ENCODE assay signal across 8 mouse cellular contexts in the genomic region with DNA sequence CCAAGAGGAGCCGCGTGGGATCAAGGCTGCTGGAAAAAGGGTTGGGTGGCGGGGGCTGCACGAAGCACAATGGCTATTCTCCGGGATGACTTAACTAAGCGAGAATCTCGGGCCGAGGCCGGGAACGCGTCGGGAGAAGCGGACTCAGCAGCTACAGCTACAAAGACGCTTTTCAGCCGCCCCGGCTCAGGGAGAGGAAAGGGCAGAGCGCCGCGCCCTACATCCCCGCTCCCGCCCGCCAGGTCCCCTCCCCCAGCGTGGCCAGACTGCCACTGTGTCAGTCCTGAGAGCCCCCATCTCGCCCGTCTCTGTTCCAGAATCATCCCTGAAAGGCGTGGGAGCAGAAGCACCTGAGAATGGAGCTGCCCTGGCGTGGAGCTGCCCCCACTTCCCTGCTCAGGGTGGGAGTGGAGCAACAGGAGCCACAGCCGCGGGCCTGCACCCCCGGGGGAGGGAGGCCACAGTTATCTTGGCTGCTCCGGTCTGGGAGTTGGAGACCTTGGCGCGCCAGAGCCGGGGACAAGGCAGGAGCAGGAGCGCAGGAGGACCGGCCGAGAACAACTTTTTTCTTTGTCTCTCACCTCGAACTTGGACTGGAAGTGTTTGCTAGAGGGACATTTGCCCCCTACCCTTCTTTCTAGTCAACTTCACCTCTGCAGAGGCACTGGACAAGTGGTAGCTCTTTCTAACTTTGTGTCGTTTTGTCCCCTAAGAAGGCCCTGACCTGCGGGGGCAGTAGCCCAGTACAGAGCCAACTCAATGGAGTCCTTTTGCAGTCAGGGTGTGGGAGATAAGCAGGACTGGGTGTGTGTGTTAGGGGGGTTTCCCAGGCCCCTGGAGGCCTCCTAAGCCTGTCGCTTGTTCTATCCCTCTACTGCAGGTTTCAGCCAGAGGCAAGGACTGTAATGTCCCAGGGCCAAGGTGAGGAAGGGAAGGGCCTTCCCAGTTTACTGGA. TPM values are rescaled to one million over a fixed set of nuclear protein-coding genes. Genes with fewer than 3 reads are reported as not detected.
DNase-seq lines count a peak whose midpoint lies in the region; ATAC-seq lines count a peak whose summit lies in the region.

No protein-coding gene starts in this region.

- peak overlapping the region; percentile 95 for H3K4me2 ChIP-seq in heart, embryonic 12.5 days
- H3K4me2 ChIP-seq in midbrain, embryonic 12.5 days (replicated peaks): peak overlapping the region; percentile 90

- peaks cover 73% of the 10 kb centered on the region for H3K27me3 ChIP-seq in heart, embryonic 12.5 days (replicated peaks)
- peaks cover 100% of the 10 kb centered on the region for H3K27me3 ChIP-seq in limb, embryonic 10.5 days (ENCODE audit: low read depth, poor library complexity, severe bottlenecking)
- H3K27me3 ChIP-seq in midbrain, embryonic 12.5 days: peaks cover 98% of the 10 kb centered on the region

- peak overlapping the region; percentile 51 for H3K9ac ChIP-seq in heart, embryonic 12.5 days
- peak overlapping the region; percentile 45 for H3K9ac ChIP-seq in midbrain, embryonic 12.5 days (replicated peaks)

- DNase-seq in cerebellum, postnatal 10 days: peak; percentile 47 to 48
- no peak for DNase-seq in cerebellum, adult 18-20 months
- peak; percentile 83 for DNase-seq in adrenal gland, postnatal 14 days
- DNase-seq in limb, embryonic 10.5 days (ENCODE audit: low spot score): peak; percentile 70
- DNase-seq in layer of hippocampus, adult 18-20 months (ENCODE audit: low spot score in 2 of 2): no peak

- peak; percentile 42; the same call in 1 of the 2 replicates for ATAC-seq in heart, embryonic 12.5 days (ENCODE audit: insufficient number of reproducible peaks, low FRiP score)
- 0 out of 2 replicates have a peak, but pooled peaks have one; percentile 46 for ATAC-seq in midbrain, embryonic 12.5 days (ENCODE audit: low FRiP score, low read depth)
- no peak for ATAC-seq in megakaryocyte-erythroid progenitor cell, adult 5-6 weeks (replicated peaks; ENCODE audit: low FRiP score, low TSS enrichment, poor library complexity, severe bottlenecking)

- no peaks in the 10 kb centered on the region for H3K9me3 ChIP-seq in heart, embryonic 12.5 days (replicated peaks)
- no peaks in the 10 kb centered on the region for H3K9me3 ChIP-seq in limb, embryonic 10.5 days (replicated peaks)
- H3K9me3 ChIP-seq in midbrain, embryonic 12.5 days: no peaks in the 10 kb centered on the region

- H3K27ac ChIP-seq in heart, embryonic 12.5 days (ENCODE audit: poor library complexity, severe bottlenecking): peak overlapping the region; percentile 51
- H3K27ac ChIP-seq in limb, embryonic 10.5 days: peak overlapping the region; percentile 77
- no peak overlapping the region for H3K27ac ChIP-seq in midbrain, embryonic 12.5 days (replicated peaks)

- WGBS in heart, embryonic 12.5 days: 2% methylated on average over 39 of the region's 41 CpGs
- under 1% methylated on average over 41 of the region's 41 CpGs for WGBS in limb, embryonic 10.5 days
- 1% methylated on average over 41 of the region's 41 CpGs for WGBS in midbrain, embryonic 12.5 days

- H3K4me3 ChIP-seq in heart, embryonic 12.5 days: peak overlapping the region; percentile 59
- peak overlapping the region; percentile 61 for H3K4me3 ChIP-seq in limb, embryonic 10.5 days
- peak overlapping the region; percentile 33 for H3K4me3 ChIP-seq in midbrain, embryonic 12.5 days

- peaks cover 49% of the 10 kb centered on the region for H3K4me1 ChIP-seq in heart, embryonic 12.5 days (replicated peaks)
- peaks cover 52% of the 10 kb centered on the region for H3K4me1 ChIP-seq in limb, embryonic 10.5 days
- peaks cover 44% of the 10 kb centered on the region for H3K4me1 ChIP-seq in midbrain, embryonic 12.5 days

- no peaks in the 10 kb centered on the region for H3K36me3 ChIP-seq in heart, embryonic 12.5 days
- H3K36me3 ChIP-seq in limb, embryonic 10.5 days: no peaks in the 10 kb centered on the region
- H3K36me3 ChIP-seq in midbrain, embryonic 12.5 days: no peaks in the 10 kb centered on the region

RNA-seq across cellular contexts. Expression of a gene that starts 1.6 kb away (rescaled TPM):
- total RNA-seq in adrenal gland, postnatal 14 days (2021): 3.0 and 3.6 TPM in 2 replicates
- polyA plus RNA-seq in heart, embryonic 12.5 days (2016; fragmentation: Nextera tagmentation; extraction: Ambion mirVana): 4.3 and 6.1 TPM in 2 replicates
- polyA plus RNA-seq in limb, embryonic 10.5 days (2016; fragmentation: Nextera tagmentation; extraction: Ambion mirVana): 27.9 and 34.3 TPM in 2 replicates
- 20.1 and 22.9 TPM in 2 replicates for polyA plus RNA-seq in midbrain, embryonic 12.5 days (2016; fragmentation: Nextera tagmentation; extraction: Ambion mirVana)
- total RNA-seq in megakaryocyte-erythroid progenitor cell, adult 5-6 weeks (2014; fragmentation: Nextera tagmentation): 17.4 and 25.2 TPM in 2 replicates
- total RNA-seq in megakaryocyte-erythroid progenitor cell, adult 5-6 weeks (2017): 4.3 and 9.4 TPM in 2 replicates
- 1 to 10 TPM; 5.7 to 6.3 TPM for total RNA-seq in layer of hippocampus, adult 18-20 months (2021)

RNA-seq across cellular contexts. Expression of a gene that starts 2.4 kb away (rescaled TPM):
- 1.9 and 3.5 TPM in 2 replicates for total RNA-seq in adrenal gland, postnatal 14 days (2021)
- 4.5 and 4.6 TPM in 2 replicates for polyA plus RNA-seq in heart, embryonic 12.5 days (2016; fragmentation: Nextera tagmentation; extraction: Ambion mirVana)
- polyA plus RNA-seq in limb, embryonic 10.5 days (2016; fragmentation: Nextera tagmentation; extraction: Ambion mirVana): 0.40 and 0.46 TPM in 2 replicates
- polyA plus RNA-seq in midbrain, embryonic 12.5 days (2016; fragmentation: Nextera tagmentation; extraction: Ambion mirVana): 0.56 and 0.66 TPM in 2 replicates
- total RNA-seq in megakaryocyte-erythroid progenitor cell, adult 5-6 weeks (2014; fragmentation: Nextera tagmentation): not detected in 2 replicates
- total RNA-seq in megakaryocyte-erythroid progenitor cell, adult 5-6 weeks (2017): not detected in 2 replicates
- under 1 TPM; 0.08 to 0.15 TPM for total RNA-seq in layer of hippocampus, adult 18-20 months (2021)

RNA-seq across cellular contexts. Expression of a gene that starts 22.1 kb away (rescaled TPM):
- 21.4 and 26.3 TPM in 2 replicates for total RNA-seq in adrenal gland, postnatal 14 days (2021)
- polyA plus RNA-seq in heart, embryonic 12.5 days (2016; fragmentation: Nextera tagmentation; extraction: Ambion mirVana): 16.9 and 17.2 TPM in 2 replicates
- polyA plus RNA-seq in limb, embryonic 10.5 days (2016; fragmentation: Nextera tagmentation; extraction: Ambion mirVana): 23.9 and 28.3 TPM in 2 replicates
- 37.1 and 40.7 TPM in 2 replicates for polyA plus RNA-seq in midbrain, embryonic 12.5 days (2016; fragmentation: Nextera tagmentation; extraction: Ambion mirVana)
- total RNA-seq in megakaryocyte-erythroid progenitor cell, adult 5-6 weeks (2014; fragmentation: Nextera tagmentation): 8.7 and 14.5 TPM in 2 replicates
- total RNA-seq in megakaryocyte-erythroid progenitor cell, adult 5-6 weeks (2017): 5.7 and 12.0 TPM in 2 replicates
- total RNA-seq in layer of hippocampus, adult 18-20 months (2021): 10 to 100 TPM; 13.7 to 14.0 TPM

RNA-seq across cellular contexts. Expression of a gene that starts 24.9 kb away (rescaled TPM):
- total RNA-seq in adrenal gland, postnatal 14 days (2021): 64.0 and 66.6 TPM in 2 replicates
- polyA plus RNA-seq in heart, embryonic 12.5 days (2016; fragmentation: Nextera tagmentation; extraction: Ambion mirVana): 9.2 and 10.3 TPM in 2 replicates
- 12.6 and 13.6 TPM in 2 replicates for polyA plus RNA-seq in limb, embryonic 10.5 days (2016; fragmentation: Nextera tagmentation; extraction: Ambion mirVana)
- polyA plus RNA-seq in midbrain, embryonic 12.5 days (2016; fragmentation: Nextera tagmentation; extraction: Ambion mirVana): 13.4 and 13.8 TPM in 2 replicates
- total RNA-seq in megakaryocyte-erythroid progenitor cell, adult 5-6 weeks (2014; fragmentation: Nextera tagmentation): 55.2 and 72.7 TPM in 2 replicates
- total RNA-seq in megakaryocyte-erythroid progenitor cell, adult 5-6 weeks (2017): 27.5 and 31.8 TPM in 2 replicates
- 100 to 1,000 TPM in 1 of 2 experiments, 10 to 100 TPM in 1; 89.1 to 103 TPM for total RNA-seq in layer of hippocampus, adult 18-20 months (2021)

RNA-seq across cellular contexts. Expression of a gene that starts 38.5 kb away (rescaled TPM):
- total RNA-seq in adrenal gland, postnatal 14 days (2021): 337 and 342 TPM in 2 replicates
- 1,481 and 1,517 TPM in 2 replicates for polyA plus RNA-seq in heart, embryonic 12.5 days (2016; fragmentation: Nextera tagmentation; extraction: Ambion mirVana)
- polyA plus RNA-seq in limb, embryonic 10.5 days (2016; fragmentation: Nextera tagmentation; extraction: Ambion mirVana): 2,301 and 2,452 TPM in 2 replicates
- 1,566 and 1,635 TPM in 2 replicates for polyA plus RNA-seq in midbrain, embryonic 12.5 days (2016; fragmentation: Nextera tagmentation; extraction: Ambion mirVana)
- total RNA-seq in megakaryocyte-erythroid progenitor cell, adult 5-6 weeks (2014; fragmentation: Nextera tagmentation): 2,322 and 3,225 TPM in 2 replicates
- total RNA-seq in megakaryocyte-erythroid progenitor cell, adult 5-6 weeks (2017): 801 and 969 TPM in 2 replicates
- 100 to 1,000 TPM; 448 to 490 TPM for total RNA-seq in layer of hippocampus, adult 18-20 months (2021)

Comparison
In these comparisons a context has a peak if more than half of its experiments do, and no peak if none do; other contexts are left out.
1. DNase-seq: peak in cerebellum, postnatal 10 days (2 of 2), adrenal gland, postnatal 14 days (single experiment) and limb, embryonic 10.5 days (single experiment); none in cerebellum, adult 18-20 months (0 of 2) and layer of hippocampus, adult 18-20 months (0 of 2).
2. Peak in every context shown above with its lines, with median percentiles within 50 percentile points of each other: H3K4me3 ChIP-seq.